Mouse (Mus musculus) layer of hippocampus, postnatal 14 days (tissue): ENCODE results near the gene Snap47. TPM values are rescaled to one million over a fixed set of nuclear protein-coding genes. Genes with fewer than 3 reads are reported as not detected.

ENCODE experiments used
- DNase-seq, 2 experiments: peaks; one replicate each; pipeline ENCODE4 v3.0.0; 2021 to 2022; ENCODE audit warnings: low spot score in 2 of 2, mixed read lengths in 1 of 2
- long read RNA-seq, 2 experiments: library from polyadenylated mRNA; stranded (forward); transcript quantifications; one replicate each; pipeline ENCODE4 v2.0.0; 2021
- total RNA-seq, 2 experiments: library from RNA; stranded (reverse); gene quantifications; 2 replicates each; pipeline ENCODE4 v1.2.3; 2021

The Snap47 gene
- total RNA-seq: 100 to 1,000 TPM; 334 to 342 TPM
- long read RNA-seq, experiment 1, transcript Snap47-201 (5 exons, 1,896 nt): major isoform, 495 of 577 reads
- long read RNA-seq, experiment 1, partial matches to known transcripts: 17 of 577 reads
- long read RNA-seq, experiment 1, other reads (novel, unspliced or antisense): 65 of 577 reads
- long read RNA-seq, experiment 2, transcript Snap47-201 (5 exons, 1,896 nt): major isoform, 574 of 685 reads
- long read RNA-seq, experiment 2, partial matches to known transcripts: 35 of 685 reads
- long read RNA-seq, experiment 2, other reads (novel, unspliced or antisense): 76 of 685 reads

DNA sequence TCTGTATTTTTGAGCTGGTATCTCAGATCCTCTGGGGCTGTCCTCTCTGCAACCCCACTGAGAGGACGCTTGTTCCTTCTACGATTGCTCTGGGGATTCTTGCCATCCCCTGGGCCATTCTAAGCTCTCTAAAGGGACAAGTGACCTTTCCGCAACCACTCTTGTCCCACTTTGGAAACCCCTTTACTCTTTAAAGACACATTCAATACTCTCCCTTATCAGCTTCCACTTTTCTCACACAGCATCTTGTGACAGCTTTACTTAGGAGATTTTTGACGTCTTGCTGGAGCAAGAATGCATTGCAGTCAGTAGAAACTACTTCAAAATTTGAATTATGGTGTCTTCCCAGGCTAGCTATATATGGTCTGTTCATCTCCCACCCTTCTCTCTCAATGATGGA lies at the start of gene Snap47:
Gene Snap47, minus strand, starts transcription at position 101 of the 400 bp plus-strand sequence.
- DNase-seq: no peak

DNA sequence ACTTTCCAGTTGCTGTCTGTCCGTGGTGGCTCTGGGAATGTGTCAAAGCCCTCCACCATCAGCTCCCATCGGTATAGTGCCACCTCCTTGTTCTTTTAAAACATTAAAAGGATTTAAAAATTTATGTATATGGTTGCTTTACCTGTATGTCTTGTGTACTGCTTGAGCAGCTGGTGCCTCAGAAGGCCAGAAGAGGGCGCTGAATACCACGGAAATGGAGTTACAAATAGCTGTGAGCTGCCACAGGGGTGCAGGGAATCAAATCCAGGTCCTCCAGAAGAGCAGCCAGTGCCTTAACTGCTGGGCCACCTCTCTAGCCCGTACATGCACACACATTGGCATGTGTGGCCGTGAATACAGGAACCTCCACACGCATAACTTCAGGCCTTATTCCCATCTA lies 46.8 kb upstream of the Snap47 start:
- DNase-seq: no peak

DNA sequence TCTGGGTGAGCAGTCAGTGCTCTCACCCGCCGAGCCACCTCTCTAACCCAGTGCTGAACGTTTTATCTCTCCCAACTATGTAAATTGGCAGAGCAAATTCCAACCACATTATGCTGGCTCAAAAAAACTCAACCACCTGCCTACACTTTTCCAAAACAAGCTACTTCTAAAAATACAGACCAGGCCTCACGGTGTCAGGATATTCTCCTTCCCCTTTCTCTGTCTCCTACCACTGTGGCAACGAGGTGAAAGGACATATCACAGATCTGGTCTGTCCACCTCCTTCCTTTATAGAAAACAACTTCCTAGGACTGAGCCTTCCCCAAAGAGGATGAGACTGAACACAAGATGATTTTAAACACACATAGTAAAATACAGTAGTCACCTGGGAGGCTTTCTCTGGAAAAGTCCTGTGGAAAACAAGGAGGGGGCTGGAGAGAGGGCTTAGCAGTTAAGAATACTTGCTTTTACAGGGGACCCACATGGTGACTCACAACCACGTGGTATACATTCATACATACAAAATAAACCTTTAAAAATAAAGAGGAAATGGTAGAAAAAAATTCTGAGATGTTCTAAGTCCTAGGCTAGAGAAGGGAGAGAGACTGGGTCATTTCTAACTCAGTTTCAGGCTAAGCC lies 45.8 kb upstream of the Snap47 start:
- no peak for DNase-seq

GRCm38 (mm10) chr11:59486222-59486621 lies 35.2 kb upstream of the Snap47 start:
- DNase-seq: no peak

GRCm38 (mm10) chr11:59485641-59486040 lies 34.7 kb upstream of the Snap47 start:
- DNase-seq: no peak

DNA sequence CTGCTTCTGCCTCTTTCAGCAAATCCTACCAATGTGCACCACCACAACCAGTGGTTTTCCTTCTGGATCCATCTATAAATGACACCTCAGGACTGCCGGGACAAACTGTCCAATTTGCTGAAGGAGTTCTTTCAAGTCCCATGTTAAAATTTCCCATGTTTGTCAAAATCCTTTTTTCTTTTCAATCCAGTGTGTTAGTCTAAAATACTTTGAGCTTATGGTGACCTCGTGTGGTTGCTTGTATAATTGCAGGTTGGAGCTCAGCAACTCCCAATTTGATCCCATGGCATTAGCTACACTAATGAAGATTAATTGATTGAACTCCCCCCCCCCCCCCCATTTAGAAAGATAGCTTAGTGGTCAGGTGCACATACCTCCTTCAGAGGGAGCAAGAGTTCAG lies 32.2 kb upstream of the Snap47 start:
- DNase-seq: peak; percentile 55 to 77

- DNase-seq: no peak
Measured at GRCm38 (mm10) chr11:59477240-59477639, 26.3 kb upstream of the Snap47 start.

GRCm38 (mm10) chr11:59472326-59472677 lies 21.3 kb upstream of the Snap47 start, which contains the start of gene Zfp867:
Zfp867 (minus strand) TSS chr11:59472474.
- DNase-seq: peak; percentile 82 to 90

DNA sequence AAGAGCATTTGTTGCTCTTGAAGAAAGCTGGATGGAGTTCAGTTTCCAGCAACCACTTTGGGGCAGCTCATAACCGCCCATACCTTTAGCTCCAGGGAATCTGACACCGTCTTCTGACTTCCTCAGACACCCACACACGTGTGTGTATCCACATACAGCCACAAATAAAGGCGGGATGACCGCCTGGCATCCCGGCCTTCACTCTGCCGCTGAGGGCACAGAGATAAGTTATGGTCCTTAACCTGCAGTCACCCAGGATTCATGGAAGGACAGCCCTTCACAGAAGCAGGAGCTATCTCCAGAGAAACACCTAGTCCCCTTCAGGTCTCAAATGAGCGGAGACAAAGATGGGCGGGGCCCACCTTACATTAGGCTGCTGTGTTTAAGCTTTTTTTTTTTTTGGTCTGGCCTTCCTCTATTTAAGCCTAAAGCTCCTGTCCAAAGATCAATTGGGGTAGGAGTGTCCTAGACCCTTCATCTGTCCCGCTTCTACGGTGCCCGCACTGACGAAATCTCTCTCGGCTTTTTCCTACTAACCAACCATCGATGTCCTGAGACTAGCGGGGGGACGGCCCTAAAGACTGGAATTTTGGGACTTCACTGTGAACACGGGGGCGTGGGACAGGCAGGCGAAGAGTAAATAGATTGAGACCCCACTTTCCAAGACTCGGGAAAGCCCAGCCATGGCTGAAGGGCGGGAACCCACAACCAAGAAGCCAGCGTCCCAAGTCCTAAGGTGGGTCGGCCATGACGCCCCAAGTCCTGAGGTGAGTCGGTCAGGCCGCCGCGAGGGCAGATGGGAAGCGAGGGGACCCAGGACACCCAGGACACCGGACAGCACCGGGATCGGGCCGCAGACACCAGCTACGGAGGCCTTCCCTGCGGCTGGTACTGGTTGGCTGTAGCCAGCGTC lies 20.7 kb upstream of the Snap47 start:
- DNase-seq: no peak

DNA sequence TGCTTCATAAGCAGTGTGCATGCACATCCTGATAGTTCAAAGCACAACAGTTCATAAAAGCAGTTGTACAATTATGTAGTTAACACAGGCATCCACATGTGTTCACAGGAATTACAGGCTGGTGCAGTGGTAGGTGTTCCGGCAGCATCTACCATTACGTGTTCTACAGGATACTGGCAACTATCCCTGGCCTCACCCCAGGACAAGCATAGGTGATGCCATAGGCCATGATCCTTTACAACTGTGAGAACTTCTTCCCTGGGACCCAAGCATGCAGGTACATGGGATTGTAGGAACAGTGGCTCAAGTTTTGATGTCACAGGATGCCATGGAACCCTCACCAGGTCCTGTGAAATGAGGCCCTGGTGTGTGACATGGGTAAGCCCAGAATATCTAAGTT lies 9.5 kb upstream of the Snap47 start:
- no peak for DNase-seq

DNA sequence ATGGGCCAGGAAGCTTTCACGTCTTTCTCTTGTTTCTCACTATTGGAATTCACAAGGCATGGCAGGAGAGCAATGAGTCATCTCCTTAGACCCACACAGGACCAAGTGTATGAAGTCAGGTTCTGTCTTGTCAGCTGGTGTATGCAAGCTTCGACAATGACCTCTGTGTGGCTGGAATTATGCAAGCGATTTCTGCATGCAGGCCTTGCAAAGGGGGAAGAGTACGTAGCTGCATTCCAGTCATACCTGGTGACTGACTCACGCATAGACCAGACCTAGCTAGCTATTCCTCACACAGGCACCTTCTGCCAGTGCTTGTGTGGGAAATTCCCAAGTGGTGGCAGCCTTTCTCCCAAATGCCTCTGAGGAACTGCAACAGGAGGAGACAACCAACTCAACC lies 8.0 kb upstream of the Snap47 start:
- DNase-seq: no peak

DNA sequence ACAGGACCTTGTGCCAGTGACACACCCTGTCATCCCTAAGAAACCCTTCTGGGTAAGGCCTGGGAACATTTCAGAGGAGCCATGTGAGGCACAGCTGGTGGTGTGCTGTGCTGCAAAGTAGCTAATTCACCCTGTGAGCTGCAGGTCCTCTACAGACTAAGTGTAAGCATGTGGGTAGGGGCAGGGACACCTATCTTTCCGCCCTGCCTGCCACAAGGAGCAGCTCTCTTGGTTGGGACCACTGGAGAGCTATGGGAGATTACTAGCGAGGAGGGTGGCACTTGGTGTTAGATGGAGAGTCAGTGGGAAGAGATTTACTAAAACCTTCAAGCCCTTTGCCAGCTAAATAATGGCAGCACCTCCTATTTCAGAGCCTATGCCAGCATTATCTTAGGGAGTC lies 5.9 kb upstream of the Snap47 start:
- DNase-seq: no peak

GRCm38 (mm10) chr11:59456346-59456745 lies 5.4 kb upstream of the Snap47 start:
- DNase-seq: no peak

DNA sequence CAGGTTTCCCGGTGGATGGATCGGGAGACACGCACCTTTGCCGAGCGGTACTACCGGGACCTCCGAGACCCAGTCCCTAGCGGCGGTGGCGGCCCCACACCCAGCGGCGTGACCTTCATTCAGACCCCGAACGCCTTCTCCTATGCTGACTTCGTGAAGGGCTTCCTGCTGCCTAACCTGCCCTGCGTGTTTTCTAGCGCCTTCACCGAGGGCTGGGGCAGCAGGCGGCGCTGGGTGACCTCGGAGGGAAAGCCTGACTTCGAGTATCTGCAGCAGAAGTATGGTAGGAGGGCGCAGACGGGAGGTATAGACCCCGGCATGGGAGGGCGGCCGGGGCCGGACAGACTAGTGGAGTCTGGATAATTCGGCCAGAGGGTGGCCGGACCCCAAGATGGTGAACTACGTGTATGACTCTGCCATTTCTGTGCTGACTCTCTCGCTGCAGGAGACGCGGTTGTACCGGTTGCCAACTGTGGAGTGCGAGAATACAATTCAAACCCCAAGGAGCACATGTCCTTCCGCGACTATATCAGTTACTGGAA lies 685 bp downstream of the Snap47 start:
- DNase-seq: no peak

GRCm38 (mm10) chr11:59449741-59450229 lies 1.2 kb downstream of the Snap47 start, which contains the start of gene Jmjd4:
Jmjd4 (plus strand) TSS chr11:59450045.
- DNase-seq: peak; percentile 93

GRCm38 (mm10) chr11:59443102-59443501 lies 7.9 kb downstream of the Snap47 start:
- DNase-seq: no peak

DNA sequence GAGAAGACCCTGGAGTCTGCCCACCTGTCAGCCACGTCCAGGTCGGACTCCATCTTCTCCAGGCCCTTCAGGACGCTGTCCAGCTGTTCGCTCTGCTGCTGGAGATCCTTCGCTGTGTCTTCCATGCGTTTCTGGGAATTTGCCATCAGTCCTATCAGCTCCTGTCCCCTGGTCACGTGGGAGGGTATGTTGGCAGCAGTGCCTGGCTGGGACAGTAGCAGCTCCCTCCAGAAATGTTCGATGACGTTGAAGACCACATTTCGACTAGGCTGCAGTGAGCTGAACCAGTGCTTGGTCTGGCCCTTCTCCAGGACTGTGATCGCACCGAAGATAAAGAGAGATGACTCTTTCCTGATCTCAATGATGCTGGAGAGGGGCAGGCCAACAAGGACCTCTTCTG lies 13.0 kb downstream of the Snap47 start:
- no peak for DNase-seq

- DNase-seq: no peak
Measured at GRCm38 (mm10) chr11:59432261-59432660, 18.7 kb downstream of the Snap47 start.

- DNase-seq: no peak
Measured at GRCm38 (mm10) chr11:59429959-59430358, 21.0 kb downstream of the Snap47 start.

DNA sequence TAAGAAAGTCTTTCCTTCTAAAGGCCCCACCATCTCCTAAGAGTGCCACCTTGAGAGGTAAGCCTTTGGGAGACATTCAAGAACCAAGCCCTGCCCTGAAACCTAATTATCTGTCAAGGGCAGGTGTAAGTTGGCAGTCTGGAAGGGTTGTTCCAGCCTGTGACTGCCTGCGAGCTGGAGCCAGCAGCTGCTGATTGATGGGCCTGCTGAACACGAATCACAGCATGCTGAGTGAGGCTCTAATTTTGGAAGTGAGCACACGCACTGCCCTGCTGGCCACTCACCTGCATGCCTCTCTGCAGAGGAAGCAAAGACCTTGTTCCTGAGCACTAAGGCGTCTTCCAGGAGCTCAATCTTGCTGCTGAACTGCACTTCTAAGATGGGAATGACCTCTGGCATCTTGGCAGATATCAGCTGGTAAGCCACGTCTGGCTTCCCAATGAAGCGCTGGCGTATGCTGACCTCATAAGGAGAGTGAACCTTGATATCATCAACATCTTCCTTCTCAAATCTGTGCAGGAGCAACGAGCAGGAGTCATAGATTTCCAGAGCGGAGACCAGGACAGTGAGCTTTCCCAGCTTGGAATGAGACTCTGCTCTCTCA lies 22.8 kb downstream of the Snap47 start:
- no peak for DNase-seq

- DNase-seq: no peak
Measured at GRCm38 (mm10) chr11:59425671-59426101, 25.3 kb downstream of the Snap47 start.
